Mouse (Mus musculus): ENCODE data around the gene Cxcr4.

The Cxcr4 gene

DNA sequence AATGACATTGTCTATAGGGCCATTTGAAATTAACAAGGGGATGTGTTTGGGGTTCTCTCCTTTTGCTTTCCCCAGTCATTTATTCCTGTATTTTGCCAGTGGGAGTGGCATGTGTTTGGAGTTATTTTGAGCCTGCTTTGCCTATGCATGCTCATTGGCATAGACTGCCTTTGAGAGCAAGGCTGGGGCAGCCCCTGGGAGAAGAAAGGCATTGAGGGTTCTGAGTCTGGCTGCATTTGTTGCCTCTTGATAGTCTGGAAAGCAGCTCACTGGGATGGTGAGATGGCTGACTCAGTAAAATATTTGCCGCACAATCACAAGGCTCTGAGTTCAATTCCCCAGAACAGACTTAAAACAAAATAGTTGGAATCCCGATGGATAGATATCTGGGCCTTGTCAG lies 8.5 kb upstream of the Cxcr4 start:
- in situ Hi-C loops (cut with MboI): no loop called here

- in situ Hi-C loops (cut with MboI): loop anchor here (25.0 kb wide), 1 partner anchor 185 kb away; the partner anchor contains the start of gene Dars
Observed at GRCm38 (mm10) chr1:128597209-128597782, 5.2 kb upstream of the Cxcr4 start.

GRCm38 (mm10) chr1:128595528-128595927 lies 3.4 kb upstream of the Cxcr4 start:
- in situ Hi-C loops (cut with MboI): loop anchor here (25.0 kb wide), 1 partner anchor 183 kb away; the partner anchor contains the start of gene Dars

- in situ Hi-C loops (cut with MboI): loop anchor here (25.0 kb wide), 1 partner anchor 183 kb away; the partner anchor contains the start of gene Dars
Observed at GRCm38 (mm10) chr1:128595105-128595420, 3.0 kb upstream of the Cxcr4 start.

GRCm38 (mm10) chr1:128594353-128595104 lies 2.4 kb upstream of the Cxcr4 start:
- in situ Hi-C loops (cut with MboI): loop anchor here (5.0 to 25.0 kb wide), 2 partner anchors 182 to 228 kb away; partner anchors contain the start of gene Dars

GRCm38 (mm10) chr1:128592961-128593501 lies 938 bp upstream of the Cxcr4 start:
- in situ Hi-C loops (cut with MboI): loop anchor here (5.0 to 25.0 kb wide), 2 partner anchors 181 to 229 kb away; partner anchors contain the start of gene Dars

GRCm38 (mm10) chr1:128591721-128592210 lies 327 bp downstream of the Cxcr4 start:
- in situ Hi-C loops (cut with MboI): loop anchor here (5.0 to 25.0 kb wide), 2 partner anchors 179 to 231 kb away; partner anchors contain the start of gene Dars

DNA sequence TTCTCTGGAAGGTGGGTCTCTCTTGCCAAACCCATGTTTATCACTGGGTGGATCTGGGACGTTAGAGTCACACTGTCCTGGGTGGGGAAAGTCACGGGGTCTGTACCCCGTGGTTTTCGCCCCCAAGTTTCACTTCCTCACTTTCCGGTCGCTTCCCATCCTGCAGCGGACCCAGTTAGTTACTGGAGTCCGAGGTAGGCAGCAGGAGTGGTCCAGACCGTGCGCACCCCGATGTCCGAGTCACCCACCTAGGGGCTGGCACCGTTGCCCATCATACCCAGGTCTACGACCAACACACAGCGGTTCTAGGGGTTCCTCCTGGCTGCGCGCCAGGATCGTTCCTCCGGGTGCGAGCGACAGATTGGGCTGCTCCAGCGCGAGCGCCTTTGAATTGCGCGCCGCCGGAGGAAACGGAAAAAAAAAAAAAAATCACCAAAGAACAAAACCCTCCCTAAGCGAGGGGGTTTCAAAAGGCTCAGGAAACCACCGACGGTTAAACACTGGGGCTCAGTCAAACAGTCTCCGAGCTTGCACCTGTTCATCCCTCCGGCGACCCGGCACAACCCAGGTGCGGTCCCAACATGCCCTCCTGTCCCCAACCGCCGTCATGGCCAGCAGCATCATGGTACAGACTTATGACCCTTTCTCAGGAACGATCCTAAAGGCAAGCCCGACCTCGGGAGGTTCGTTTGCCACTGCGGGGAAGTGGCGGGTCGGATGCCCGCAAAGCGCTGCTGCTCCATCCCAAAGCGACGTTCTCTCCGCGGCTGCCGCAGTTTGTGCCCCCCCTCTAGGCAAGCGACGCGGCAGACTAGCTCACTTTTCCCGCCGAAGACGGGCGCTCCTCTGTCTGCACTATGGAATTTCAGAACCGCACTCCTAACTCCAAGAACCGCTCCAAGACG lies 1.0 kb downstream of the Cxcr4 start:
- in situ Hi-C loops (cut with MboI): loop anchor here (5.0 to 25.0 kb wide), 2 partner anchors 179 to 231 kb away; partner anchors contain the start of gene Dars

- in situ Hi-C loops (cut with MboI): loop anchor here (5.0 to 25.0 kb wide), 2 partner anchors 178 to 232 kb away; partner anchors contain the start of gene Dars
Observed at GRCm38 (mm10) chr1:128590011-128590410, 2.1 kb downstream of the Cxcr4 start.

- in situ Hi-C loops (cut with MboI): loop anchor here (25.0 kb wide), 1 partner anchor 177 kb away; the partner anchor contains the start of gene Dars
Observed at GRCm38 (mm10) chr1:128589488-128589887, 2.6 kb downstream of the Cxcr4 start.

GRCm38 (mm10) chr1:128588337-128588736 lies 3.8 kb downstream of the Cxcr4 start:
- in situ Hi-C loops (cut with MboI): loop anchor here (25.0 kb wide), 1 partner anchor 176 kb away; the partner anchor contains the start of gene Dars

DNA sequence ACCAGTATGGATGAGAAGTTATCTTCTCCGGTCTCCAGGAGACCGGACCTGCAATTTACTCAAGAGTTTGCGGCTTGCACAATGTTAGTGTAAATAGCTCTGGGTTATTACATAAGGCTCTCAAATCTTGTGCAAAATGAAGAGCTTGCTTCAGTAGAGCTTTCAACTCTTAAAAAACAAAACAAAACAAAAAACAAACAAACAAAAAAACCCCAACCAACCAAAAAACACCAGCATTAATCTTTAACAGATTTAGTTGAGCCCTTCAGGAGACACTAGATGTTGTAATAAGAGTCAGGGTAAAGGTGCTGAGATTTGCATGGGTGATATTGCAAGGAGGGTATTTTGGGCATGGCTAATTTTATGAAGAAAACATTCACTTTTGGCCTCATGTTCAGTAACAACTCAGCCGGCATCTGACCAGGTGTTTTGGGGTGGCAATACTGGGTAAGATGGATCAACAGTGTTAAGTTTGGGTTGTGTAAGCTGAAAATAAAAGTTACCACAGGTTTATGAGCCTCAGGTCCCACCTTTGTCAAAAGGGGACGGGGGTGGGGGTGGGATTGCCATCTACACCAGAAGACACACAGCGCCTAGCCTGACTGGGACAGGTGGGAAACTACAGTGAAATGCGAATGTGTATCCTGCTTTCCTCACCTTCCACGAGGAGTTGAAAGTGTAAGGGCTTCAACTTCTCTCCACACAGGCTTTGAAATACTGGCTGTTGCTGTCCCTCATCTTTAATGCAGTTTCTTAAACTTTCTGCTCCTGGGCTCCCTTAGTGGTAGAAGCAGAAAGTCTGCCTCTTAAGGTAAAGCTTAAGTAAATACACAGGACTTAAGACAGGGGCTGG lies 4.9 kb downstream of the Cxcr4 start:
- in situ Hi-C loops (cut with MboI): loop anchor here (25.0 kb wide), 1 partner anchor 175 kb away; the partner anchor contains the start of gene Dars

- in situ Hi-C loops (cut with MboI): loop anchor here (25.0 kb wide), 1 partner anchor 174 kb away; the partner anchor contains the start of gene Dars
Observed at GRCm38 (mm10) chr1:128586162-128586927, 5.7 kb downstream of the Cxcr4 start.

DNA sequence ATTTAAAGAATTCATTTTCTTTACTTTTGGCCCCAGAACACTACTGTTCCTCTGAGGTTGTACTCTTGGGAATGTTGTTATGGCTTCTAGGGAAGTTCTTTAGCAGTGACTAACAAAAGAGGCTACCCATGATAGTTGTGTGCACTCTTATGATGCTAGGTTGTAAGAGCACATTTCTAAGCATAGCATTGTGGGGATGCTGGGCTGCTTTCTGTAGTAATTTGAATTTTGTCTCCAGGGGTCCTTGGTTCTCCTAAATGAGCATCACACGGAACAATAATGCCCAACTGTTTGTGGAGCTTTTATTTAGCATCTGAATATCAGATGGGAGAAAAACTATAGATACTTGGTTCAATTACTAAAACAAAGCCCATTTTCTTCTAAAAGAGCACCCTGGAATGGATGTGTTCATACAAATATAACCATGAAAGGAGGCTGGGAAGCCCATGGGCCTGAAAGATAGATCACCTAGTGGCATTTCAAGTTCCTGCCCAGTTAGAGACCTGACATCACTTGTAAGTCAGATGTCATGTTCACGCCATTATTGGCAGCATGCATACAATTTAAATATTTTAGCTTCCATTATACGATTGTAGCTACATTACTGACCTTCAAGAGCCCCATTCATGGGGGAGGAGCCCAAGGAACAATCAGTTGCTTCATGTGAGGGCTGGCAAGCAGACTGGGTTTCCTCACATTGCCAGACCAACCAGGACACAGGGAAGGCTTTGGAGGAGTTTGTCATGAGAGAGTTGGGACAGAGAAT lies 6.5 kb downstream of the Cxcr4 start:
- in situ Hi-C loops (cut with MboI): loop anchor here (25.0 kb wide), 1 partner anchor 173 kb away; the partner anchor contains the start of gene Dars

DNA sequence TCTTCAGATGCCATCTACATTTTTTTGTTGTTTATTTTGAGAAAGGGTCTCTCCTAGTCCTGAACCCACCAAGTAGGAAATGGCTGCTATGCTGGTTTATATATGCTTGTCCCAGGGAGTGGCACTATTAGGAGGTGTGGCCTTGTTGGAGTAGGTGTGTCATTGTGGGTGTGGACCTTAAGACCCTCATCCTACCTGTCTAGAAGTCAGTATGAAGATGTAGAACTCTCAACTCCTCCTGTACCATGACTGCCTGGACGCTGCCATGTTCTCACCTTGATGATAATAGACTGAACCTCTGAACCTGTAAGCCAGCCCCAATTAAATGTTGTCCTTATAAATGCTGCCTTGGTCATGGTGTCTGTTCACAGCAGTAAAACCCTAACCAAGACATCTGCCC lies 7.4 kb downstream of the Cxcr4 start:
- in situ Hi-C loops (cut with MboI): loop anchor here (25.0 kb wide), 1 partner anchor 172 kb away; the partner anchor contains the start of gene Dars

DNA sequence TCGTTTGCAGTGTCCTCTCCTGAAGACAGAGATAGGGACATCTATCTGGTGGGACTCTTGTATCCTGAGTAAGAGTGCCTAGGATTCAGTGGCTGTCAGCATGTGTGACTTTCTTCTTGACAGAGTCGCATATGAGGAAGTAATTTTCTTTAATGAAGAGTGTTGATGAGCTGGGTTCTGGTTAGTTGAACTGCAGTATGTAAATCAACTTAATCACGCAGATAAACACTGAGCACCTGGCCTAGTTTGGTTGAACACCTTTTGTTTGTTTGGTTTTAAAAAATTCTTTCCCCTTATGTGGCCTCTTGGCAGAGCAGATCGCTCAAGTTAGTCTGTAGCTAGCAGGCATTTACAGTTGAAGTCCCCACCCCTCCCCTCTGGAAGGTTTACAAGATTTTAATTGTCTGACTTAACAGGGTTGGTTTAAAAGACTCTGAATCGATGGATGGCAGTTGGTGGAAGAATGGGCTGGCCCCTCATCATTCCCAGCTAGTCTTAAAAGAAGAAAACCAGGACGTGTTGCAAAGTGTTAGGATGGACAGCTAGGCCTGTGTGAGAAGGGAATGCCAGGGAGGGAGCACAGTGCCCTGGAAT lies 8.7 kb downstream of the Cxcr4 start:
- in situ Hi-C loops (cut with MboI): loop anchor here (25.0 kb wide), 1 partner anchor 171 kb away; the partner anchor contains the start of gene Dars

DNA sequence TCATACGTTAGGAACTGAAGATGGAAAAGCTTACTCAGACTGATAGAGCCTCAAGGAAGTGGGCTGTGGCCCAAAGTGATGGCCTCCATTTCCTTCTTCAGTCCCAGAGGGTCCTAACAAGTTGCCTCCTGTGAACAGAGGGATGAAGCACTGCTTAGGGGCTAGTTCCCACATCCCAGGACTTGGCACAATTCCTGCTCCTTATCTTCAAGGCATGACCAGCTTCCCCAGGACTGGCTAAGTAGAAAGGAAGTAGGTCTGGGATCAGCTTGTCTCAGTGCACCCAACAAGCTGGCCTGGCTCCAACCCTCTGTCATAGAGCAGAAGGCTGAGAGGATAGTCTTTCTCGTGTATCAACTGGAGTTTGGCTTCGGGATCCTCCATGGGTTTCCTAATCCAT lies 11.8 kb downstream of the Cxcr4 start:
- in situ Hi-C loops (cut with MboI): loop anchor here (25.0 kb wide), 1 partner anchor 168 kb away; the partner anchor contains the start of gene Dars

- in situ Hi-C loops (cut with MboI): loop anchor here (25.0 kb wide), 1 partner anchor 166 kb away; the partner anchor contains the start of gene Dars
Observed at GRCm38 (mm10) chr1:128578454-128578853, 13.6 kb downstream of the Cxcr4 start.
